In genomic region chr4:77050536-77051207, GRCm38 (mm10) we compare ENCODE assay signal across 33 mouse cellular contexts.
DNase-seq lines count a peak whose midpoint lies in the region; ATAC-seq and TF ChIP-seq lines count a peak whose summit lies in the region.
"Had no signal": no experiment of that assay in that cellular context is flagged by ENCODE, and none has a peak within 500 bp of the region (broad histone marks: within the 10 kb centered on the region; RNA-seq: fewer than 3 reads in every experiment).

No protein-coding gene starts in this region.

- H3K27me3 ChIP-seq in midbrain, embryonic 15.5 days (replicated peaks), result no peaks in the 10 kb centered on the region
- H3K27me3 ChIP-seq: CH12.LX; embryonic facial prominence, embryonic 12.5 days; limb, embryonic 15.5 days; liver, embryonic 13.5 days; megakaryocyte, embryonic 14.5 days; neural tube, embryonic 15.5 days had no signal

- peaks cover 8% of the 10 kb centered on the region for H3K4me1 ChIP-seq in midbrain, embryonic 15.5 days
- H3K4me1 ChIP-seq: embryonic facial prominence, embryonic 12.5 days; limb, embryonic 10.5 days; limb, embryonic 15.5 days; liver, embryonic 13.5 days; megakaryocyte, embryonic 14.5 days; neural tube, embryonic 15.5 days had no signal

- H3K36me3 ChIP-seq in midbrain, embryonic 15.5 days (replicated peaks), result no peaks in the 10 kb centered on the region
- H3K36me3 ChIP-seq: embryonic facial prominence, embryonic 12.5 days; limb, embryonic 10.5 days; limb, embryonic 15.5 days; liver, embryonic 13.5 days; neural tube, embryonic 15.5 days had no signal

- WGBS in midbrain, embryonic 15.5 days, result 34% methylated on average over 6 of the region's 6 CpGs

- peak overlapping the region; percentile 72 for H3K27ac ChIP-seq in midbrain, embryonic 15.5 days
- H3K27ac ChIP-seq: embryonic facial prominence, embryonic 12.5 days; limb, embryonic 10.5 days; limb, embryonic 15.5 days; liver, embryonic 13.5 days; neural tube, embryonic 15.5 days had no signal

- no peak for DNase-seq in frontal cortex, adult 2 months (ENCODE audit: extremely low spot score in 1 of 2, low spot score in 1 of 2)
- DNase-seq in brain, adult 2 months (ENCODE audit: low read depth, low spot score), result peak; percentile 13
- DNase-seq in brain, embryonic 14.5 days (ENCODE audit: low read depth), result peak; percentile 51
- no peak for DNase-seq in kidney, adult 8-10 months
- DNase-seq: adrenal gland, adult 2 months; adrenal gland, postnatal 36 days; B cell, adult 2 months; cerebellum, adult 8-10 months; cerebellum, postnatal 36 days; embryo, embryonic 11 days; gastrocnemius, postnatal 14 days; heart, postnatal 14 days; kidney, postnatal 14 days; layer of hippocampus, adult 9-11 months; liver, embryonic 13.5 days; lung, adult 18-20 months; lung, postnatal 4 days; right cerebral cortex, postnatal 25 days; spleen, adult 18-20 months; thymus, adult 18-20 months; thymus, postnatal 25 days had no signal

- TF ChIP-seq POLR2A in brain, embryonic 14.5 days (IDR thresholded peaks at IDR 0.05; ENCODE audit: borderline replicate concordance, extremely low read depth, insufficient read depth, insufficient read length, poor library complexity, severe bottlenecking), result no peak

- ATAC-seq in frontal cortex, adult (ENCODE audit: low TSS enrichment), result peak; percentile 15; the same call in 1 of the 2 replicates
- ATAC-seq in midbrain, embryonic 15.5 days (replicated peaks), result peak; percentile 60
- no peak for ATAC-seq in megakaryocyte-erythroid progenitor cell, adult 5-6 weeks (replicated peaks; ENCODE audit: low FRiP score, low TSS enrichment, poor library complexity, severe bottlenecking)
- ATAC-seq: activated CD4-positive, CD25-positive, alpha-beta regulatory T cell, adult 4 months; intestine, postnatal 0 days; lung, postnatal 0 days had no signal

- H3K4me2 ChIP-seq in midbrain, embryonic 15.5 days, result peak overlapping the region; percentile 13; the same call in 1 of the 2 replicates
- H3K4me2 ChIP-seq: embryonic facial prominence, embryonic 12.5 days; limb, embryonic 15.5 days; liver, embryonic 13.5 days; neural tube, embryonic 15.5 days had no signal

- H3K9me3 ChIP-seq in midbrain, embryonic 15.5 days, result no peaks in the 10 kb centered on the region
- H3K9me3 ChIP-seq: embryonic facial prominence, embryonic 12.5 days; limb, embryonic 10.5 days; limb, embryonic 15.5 days; liver, embryonic 13.5 days; megakaryocyte, embryonic 14.5 days; neural tube, embryonic 15.5 days had no signal

- no peak overlapping the region for H3K9ac ChIP-seq in midbrain, embryonic 15.5 days
- H3K9ac ChIP-seq: embryonic facial prominence, embryonic 12.5 days; limb, embryonic 15.5 days; liver, embryonic 13.5 days; neural tube, embryonic 15.5 days had no signal

- no peak for TF ChIP-seq CTCF in brain, embryonic 14.5 days (IDR thresholded peaks at IDR 0.05; ENCODE audit: borderline replicate concordance, extremely low read depth, insufficient read depth, insufficient read length)

- no peak overlapping the region for H3K4me3 ChIP-seq in midbrain, embryonic 15.5 days
- H3K4me3 ChIP-seq: embryonic facial prominence, embryonic 12.5 days; limb, embryonic 10.5 days; limb, embryonic 15.5 days; liver, embryonic 13.5 days; megakaryocyte, embryonic 14.5 days; neural tube, embryonic 15.5 days had no signal

Comparison
In these comparisons a context has a peak if more than half of its experiments do, and no peak if none do; other contexts are left out.
1. DNase-seq: peak in brain, adult 2 months (single experiment) and brain, embryonic 14.5 days (single experiment); none in frontal cortex, adult 2 months (0 of 2) and kidney, adult 8-10 months (0 of 2).